Mouse (Mus musculus) hematopoietic stem cell, adult 5-6 weeks (primary cell): ENCODE data around the gene Gtf2h1. TPM values are rescaled to one million over a fixed set of nuclear protein-coding genes. Genes with fewer than 3 reads are reported as not detected.

Source experiments
- ATAC-seq, 2 experiments: fragments of 125-278 bp in 1 of 2; replicated peaks in 1 of 2; 2 replicates each; pipeline ENCODE4 v1.8.0; 2016 to 2017; ENCODE audit warnings: inconsistent platforms in 2 of 2, mild to moderate bottlenecking in 2 of 2, moderate number of reproducible peaks in 2 of 2, low read depth in 1 of 2, moderate TSS enrichment in 1 of 2; ENCODE audit not compliant: low FRiP score in 2 of 2, poor library complexity in 2 of 2, severe bottlenecking in 2 of 2, insufficient read depth in 1 of 2, low TSS enrichment in 1 of 2
- total RNA-seq: library from RNA; stranded (forward); fragments of 172-1452, 232-1000 nt; gene quantifications from 2 replicates; pipeline ENCODE4 v1.2.3, GENCODE M21; 2017

The Gtf2h1 gene
- total RNA-seq, 1 experiment from 2014 or later, result 92.8 TPM

- ATAC-seq, result no peak
Observed at GRCm38 (mm10) chr7:46840787-46841525, 45.1 kb downstream of the Gtf2h1 start, which contains the start of gene Ldha. Ldha (plus strand) TSS chr7:46841475.

DNA sequence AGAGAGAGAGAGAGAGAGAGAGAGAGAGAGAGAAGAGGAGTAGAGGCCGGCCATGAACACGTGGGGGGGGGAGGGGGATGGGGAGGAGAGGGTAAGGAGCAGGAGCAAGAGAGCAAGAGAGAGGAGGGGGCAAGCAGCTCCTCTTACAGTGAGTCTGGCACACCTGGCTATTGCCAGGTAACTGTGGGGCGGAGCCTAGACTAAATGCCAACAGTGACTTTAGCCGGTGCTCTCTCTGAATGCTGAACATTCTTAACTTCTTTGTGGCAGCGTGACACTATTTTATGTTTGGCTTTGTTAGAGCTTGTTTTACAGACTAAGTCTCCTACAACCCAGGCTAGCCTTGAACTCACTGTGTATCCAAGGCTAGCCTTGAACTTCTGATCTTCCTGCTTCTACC is 46.4 kb downstream of the Gtf2h1 start:
- ATAC-seq, result no peak

DNA sequence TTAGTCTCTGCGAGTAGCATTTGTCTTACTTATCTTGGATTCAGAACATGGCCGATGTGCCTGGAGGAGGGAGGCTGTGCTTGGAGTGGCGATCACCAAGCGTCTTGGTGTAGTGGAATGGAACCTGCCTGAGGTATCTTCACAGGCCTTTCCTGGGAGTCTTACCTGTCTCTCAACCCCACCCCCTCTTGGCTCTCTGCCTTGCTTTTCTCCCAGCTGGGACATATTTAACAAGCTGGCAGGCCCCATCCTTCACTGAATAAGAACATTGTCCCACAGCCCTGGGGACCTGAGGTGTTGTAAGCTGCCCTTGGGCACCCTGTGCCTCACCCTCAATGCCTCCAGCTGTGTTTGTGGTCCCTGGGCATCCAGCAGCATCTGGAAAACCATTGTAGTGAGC is 47.7 kb downstream of the Gtf2h1 start:
- no peak for ATAC-seq

- peak; percentile 70 to 79 for ATAC-seq
Observed at GRCm38 (mm10) chr7:46845211-46845977, 49.5 kb downstream of the Gtf2h1 start.

DNA sequence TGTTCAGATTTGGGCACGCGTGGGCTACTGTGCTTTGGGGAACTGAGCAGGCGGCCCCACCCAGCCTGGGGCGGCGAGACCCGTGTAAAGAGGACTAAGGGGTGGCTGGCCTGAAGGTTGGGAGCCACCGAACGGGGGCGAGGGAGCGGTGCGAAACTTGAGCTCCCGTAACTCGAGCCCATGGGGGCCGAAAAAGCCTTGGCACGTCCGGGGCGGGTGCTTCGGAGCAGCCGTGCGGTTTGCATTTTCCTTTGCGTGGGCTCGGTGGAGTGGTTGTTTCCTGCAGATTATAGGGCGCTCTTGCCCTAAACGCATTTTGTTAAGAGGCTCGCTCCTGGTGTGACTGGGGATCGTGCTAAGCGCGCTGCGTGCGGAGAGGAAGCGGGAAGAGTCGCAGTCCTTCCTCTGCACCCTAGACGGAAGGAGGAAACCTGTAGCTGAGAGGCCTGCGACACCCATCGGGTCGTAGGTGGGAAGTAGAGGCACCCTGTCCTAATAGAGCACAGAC is 50.1 kb downstream of the Gtf2h1 start:
- peak; percentile 54 to 55 for ATAC-seq

- peak; percentile 46 to 47 for ATAC-seq
Observed at GRCm38 (mm10) chr7:46846486-46847244, 50.8 kb downstream of the Gtf2h1 start.

DNA sequence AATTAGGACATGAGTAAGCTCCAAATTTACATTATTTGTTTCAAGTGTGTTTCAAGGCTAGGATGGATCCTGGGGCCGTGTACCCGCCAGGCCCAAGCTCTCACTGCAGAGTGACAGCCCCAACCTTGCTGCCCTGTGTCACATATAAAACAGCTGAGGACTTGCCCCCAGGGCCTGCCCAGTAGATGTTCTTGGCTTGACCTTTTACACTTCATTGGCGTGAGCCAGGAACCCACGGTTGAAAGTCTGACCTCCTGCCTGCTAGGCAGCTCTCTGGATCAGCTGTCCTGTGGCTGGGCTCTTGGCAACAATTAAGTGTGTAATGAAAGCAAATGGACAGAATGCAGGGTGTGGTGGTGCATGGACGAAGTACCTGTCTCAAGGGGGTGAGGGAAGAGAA is 53.4 kb downstream of the Gtf2h1 start:
- no peak for ATAC-seq

DNA sequence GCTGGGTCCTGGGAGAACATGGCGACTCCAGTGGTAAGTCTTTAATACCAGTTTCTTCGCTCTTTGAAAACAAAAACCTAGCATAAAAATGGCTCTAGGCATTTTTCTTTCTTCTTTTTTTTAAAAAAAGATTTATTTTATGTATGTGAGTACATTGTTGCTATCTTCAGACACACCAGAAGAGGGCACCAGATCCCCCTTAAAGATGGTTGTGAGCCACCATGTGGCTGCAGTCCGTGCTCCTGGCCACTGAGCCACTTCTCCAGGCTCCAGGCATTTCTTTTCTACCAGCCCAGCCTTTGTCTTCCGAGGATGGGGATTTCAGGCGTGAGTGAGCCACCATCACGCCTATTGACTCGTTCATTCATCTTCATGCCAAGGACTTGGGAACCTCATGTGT is 55.1 kb downstream of the Gtf2h1 start:
- no peak for ATAC-seq

GRCm38 (mm10) chr7:46852666-46853065 is 56.8 kb downstream of the Gtf2h1 start:
- ATAC-seq, result no peak

GRCm38 (mm10) chr7:46853365-46853764 is 57.5 kb downstream of the Gtf2h1 start:
- no peak for ATAC-seq

- no peak for ATAC-seq
Observed at GRCm38 (mm10) chr7:46855866-46856560, 60.1 kb downstream of the Gtf2h1 start.

DNA sequence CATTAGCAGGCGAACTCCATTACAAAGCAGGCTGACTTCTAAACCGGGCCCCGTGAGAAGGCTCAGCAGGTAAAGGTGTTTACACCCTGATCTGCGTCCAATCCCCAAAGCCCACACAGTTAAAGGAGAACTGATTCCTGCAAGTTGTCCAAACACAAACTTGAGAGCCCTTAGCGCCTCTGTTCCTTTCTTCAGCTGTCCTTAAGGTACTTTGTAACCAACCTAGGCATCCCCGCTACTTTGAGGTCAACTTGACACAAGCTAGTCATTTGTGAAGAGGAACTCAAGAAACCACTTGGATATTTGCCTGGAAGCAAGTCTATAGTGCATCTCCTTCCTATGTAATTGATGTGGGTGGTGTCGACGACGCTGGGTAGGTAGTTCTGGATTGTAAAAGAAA is 61.5 kb downstream of the Gtf2h1 start:
- ATAC-seq, result no peak

DNA sequence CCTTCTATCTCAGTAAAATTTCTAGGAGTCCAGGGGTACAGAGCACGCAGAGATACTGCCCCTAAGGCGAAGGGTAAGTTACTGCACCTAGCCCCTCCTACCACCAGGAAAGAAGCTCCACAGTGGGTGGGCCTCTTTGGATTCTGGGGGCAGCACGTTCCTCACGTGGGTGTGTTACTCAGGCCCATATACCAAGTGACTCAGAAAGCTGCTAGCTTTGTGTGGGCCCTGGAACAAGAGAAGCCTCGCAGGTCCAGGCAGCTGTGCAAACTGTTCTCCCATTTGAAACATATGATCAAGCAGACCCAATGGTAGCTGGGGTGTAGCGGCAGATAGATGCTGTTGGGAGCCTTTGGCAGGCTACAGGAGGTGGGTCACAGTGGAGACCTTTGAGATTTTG is 63.1 kb downstream of the Gtf2h1 start:
- ATAC-seq, result no peak

- ATAC-seq, result no peak
Observed at GRCm38 (mm10) chr7:46860996-46861395, 65.1 kb downstream of the Gtf2h1 start, which contains the start of gene Ldhc. Ldhc (plus strand) TSS chr7:46861203.

- peak; percentile 83 to 86 for ATAC-seq
Observed at GRCm38 (mm10) chr7:46871988-46872387, 76.1 kb downstream of the Gtf2h1 start.
